Mouse (Mus musculus) thymus, postnatal 25 days (tissue): ENCODE data around the gene Hist1h1d.
"Not testable (repeated sequence)": the region's sequence is repeated elsewhere in the genome, so short reads cannot be mapped to it uniquely, and the experiment has no call there.

Source experiments
- DNase-seq: peaks from one replicate; pipeline ENCODE4 v3.0.0; 2022

The Hist1h1d gene

GRCm38 (mm10) chr13:23550761-23551145 is 2.3 kb upstream of the Hist1h1d start:
- DNase-seq, result no peak

GRCm38 (mm10) chr13:23551146-23551834 is 1.8 kb upstream of the Hist1h1d start, which contains the start of gene Hist1h4f:
Gene Hist1h4f, minus strand, starts transcription at chr13:23551648.
- DNase-seq, result peak; percentile 91

GRCm38 (mm10) chr13:23551931-23552914 is 839 bp upstream of the Hist1h1d start:
- no peak for DNase-seq

GRCm38 (mm10) chr13:23554393-23554792 is 1.3 kb downstream of the Hist1h1d start:
- DNase-seq, result no peak

GRCm38 (mm10) chr13:23554925-23555838 is 2.1 kb downstream of the Hist1h1d start:
- DNase-seq, result peak; percentile 92

GRCm38 (mm10) chr13:23555839-23556416 is 2.9 kb downstream of the Hist1h1d start:
- peak; percentile 74 for DNase-seq

GRCm38 (mm10) chr13:23556906-23557305 is 3.8 kb downstream of the Hist1h1d start:
- no peak for DNase-seq

GRCm38 (mm10) chr13:23560699-23561098 is 7.6 kb downstream of the Hist1h1d start:
- DNase-seq, result not testable (repeated sequence)

GRCm38 (mm10) chr13:23561531-23561882 is 8.4 kb downstream of the Hist1h1d start:
- DNase-seq, result not testable (repeated sequence)

- peak; percentile 91 for DNase-seq
Observed at GRCm38 (mm10) chr13:23561883-23562659, 9.0 kb downstream of the Hist1h1d start, which contains the start of gene Hist1h3e. Gene Hist1h3e, minus strand, starts transcription at chr13:23562369.

- peak; percentile 42 for DNase-seq
Observed at GRCm38 (mm10) chr13:23562699-23563462, 9.8 kb downstream of the Hist1h1d start.

GRCm38 (mm10) chr13:23564482-23564881 is 11.4 kb downstream of the Hist1h1d start:
- DNase-seq, result no peak

GRCm38 (mm10) chr13:23570261-23571021 is 17.4 kb downstream of the Hist1h1d start:
- DNase-seq, result not testable (repeated sequence)

- peak; percentile 84 for DNase-seq
Observed at GRCm38 (mm10) chr13:23571022-23571503, 18.0 kb downstream of the Hist1h1d start, which contains the start of the genes Hist1h2ae and Hist1h2bg. Gene Hist1h2ae, minus strand, starts transcription at chr13:23571220. Gene Hist1h2bg, plus strand, starts transcription at chr13:23571396.

GRCm38 (mm10) chr13:23571504-23572217 is 18.6 kb downstream of the Hist1h1d start:
- DNase-seq, result peak; percentile 40

GRCm38 (mm10) chr13:23572218-23573033 is 19.4 kb downstream of the Hist1h1d start:
- DNase-seq, result no peak

GRCm38 (mm10) chr13:23573034-23573897 is 20.2 kb downstream of the Hist1h1d start:
- DNase-seq, result peak; percentile 42
